Mouse (Mus musculus) ovary, postnatal 36 days (tissue): Measurements from ENCODE around the gene Sh3d21.
A peak's percentile ranks its signal among the peaks of the same experiment; 100 is the strongest.

ENCODE experiments used
- DNase-seq: peaks from one replicate; pipeline ENCODE4 v3.0.0; 2022; ENCODE audit warnings: low spot score, mixed read lengths

The Sh3d21 gene

DNA sequence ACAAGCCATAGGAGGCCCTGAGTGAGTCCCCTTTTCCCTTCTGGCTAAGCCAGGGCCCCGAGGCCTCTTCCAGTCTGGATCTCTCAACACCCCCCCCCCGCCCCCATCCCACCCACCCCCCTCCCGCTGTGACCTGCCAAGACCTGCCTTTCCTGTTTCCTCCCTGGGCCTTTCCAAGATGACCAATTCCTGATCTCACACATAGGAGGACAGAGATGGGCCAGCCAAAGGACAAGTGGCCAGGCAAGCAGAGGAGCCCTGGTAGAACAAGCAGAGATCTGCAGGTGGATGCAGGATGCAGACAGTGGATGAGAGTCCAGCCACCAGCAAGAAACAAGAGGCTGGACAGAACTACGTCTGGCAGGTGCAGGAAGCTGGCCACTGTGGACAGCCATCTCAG, 17.9 kb downstream of the Sh3d21 start:
- no peak for DNase-seq

GRCm38 (mm10) chr4:126141021-126141420, 22.3 kb downstream of the Sh3d21 start:
- DNase-seq, result no peak

DNA sequence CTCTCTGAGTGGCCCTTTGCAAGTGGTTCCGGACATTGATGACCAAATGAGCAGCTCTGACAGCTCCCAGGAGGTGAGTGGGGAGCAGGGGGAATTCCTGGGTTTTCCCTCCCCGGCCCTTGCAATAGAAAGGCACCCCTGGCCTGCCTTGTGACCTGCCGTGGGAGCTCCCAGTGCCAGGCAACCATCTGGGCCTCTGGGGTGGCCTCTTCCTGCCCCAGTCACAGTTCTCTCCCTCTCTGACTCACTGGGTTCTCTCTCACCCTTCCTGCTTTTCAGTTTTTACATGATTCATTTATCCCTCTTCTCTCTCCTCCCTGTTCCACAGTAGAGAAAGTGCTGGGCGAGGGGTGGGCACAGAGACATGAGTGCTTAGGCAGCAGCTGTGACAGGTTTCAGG, 25.5 kb downstream of the Sh3d21 start:
- no peak for DNase-seq

- DNase-seq, result no peak
Measured at GRCm38 (mm10) chr4:126134639-126135038, 28.7 kb downstream of the Sh3d21 start.

DNA sequence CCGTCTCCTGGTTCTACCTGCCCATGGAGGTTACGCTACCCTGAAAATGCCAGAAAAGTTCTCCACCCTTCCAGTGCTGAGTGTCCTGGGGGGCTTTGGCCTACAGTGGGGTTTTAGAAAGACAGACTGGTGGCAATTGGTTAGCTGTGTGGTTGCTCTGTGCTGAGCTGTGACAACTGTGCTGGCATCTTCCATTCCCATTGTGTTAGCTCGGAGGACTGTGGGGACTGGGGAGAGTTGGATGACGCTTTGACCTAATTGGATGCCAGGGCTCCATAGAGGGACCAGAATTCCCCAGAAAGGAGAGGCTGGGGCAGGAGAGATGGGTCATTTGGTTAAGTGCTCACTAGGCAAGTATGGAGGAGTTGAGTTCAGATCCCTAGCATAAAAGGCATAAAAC, 29.1 kb downstream of the Sh3d21 start:
- DNase-seq, result no peak

- no peak for DNase-seq
Measured at GRCm38 (mm10) chr4:126132636-126133264, 30.5 kb downstream of the Sh3d21 start.

DNA sequence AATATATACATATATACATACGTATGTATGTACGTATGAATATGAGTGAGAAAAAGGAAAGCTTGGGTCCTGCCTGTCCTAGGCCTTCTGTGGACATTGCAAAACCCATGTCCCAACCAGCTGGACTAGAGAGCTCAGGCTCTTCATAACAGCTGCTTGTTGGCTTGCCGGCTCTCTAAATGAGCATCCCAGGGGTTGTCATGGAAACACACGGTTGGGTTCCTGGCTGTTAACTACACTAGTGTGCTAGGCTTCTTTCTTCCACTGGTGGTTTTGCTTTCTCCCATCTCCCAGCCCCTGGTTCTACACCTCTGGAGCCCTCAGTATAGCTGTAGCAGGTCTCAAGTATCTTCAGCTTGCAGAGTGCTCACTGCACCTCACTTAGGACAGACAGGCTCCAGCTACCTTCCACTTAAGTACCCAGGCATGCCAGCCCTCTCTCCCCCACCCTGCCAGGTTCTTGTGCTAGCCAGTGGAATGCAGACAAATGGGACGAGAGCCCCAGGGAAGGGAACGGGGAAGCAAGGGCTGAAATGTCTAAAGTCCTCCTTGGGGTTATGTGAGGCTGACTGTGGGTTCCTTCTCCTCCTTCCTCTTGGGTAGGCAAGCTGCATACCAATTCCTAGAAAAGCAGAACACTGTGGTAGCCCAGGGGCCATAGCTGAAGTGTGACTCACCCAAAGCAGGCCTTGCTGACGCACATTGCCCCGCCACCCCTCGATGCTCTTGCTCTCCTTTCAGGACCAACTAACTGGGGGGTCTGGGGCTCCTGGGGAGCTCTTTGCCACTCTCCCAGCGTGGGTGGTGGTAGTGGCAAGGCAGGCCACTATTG, 31.8 kb downstream of the Sh3d21 start:
- no peak for DNase-seq

DNA sequence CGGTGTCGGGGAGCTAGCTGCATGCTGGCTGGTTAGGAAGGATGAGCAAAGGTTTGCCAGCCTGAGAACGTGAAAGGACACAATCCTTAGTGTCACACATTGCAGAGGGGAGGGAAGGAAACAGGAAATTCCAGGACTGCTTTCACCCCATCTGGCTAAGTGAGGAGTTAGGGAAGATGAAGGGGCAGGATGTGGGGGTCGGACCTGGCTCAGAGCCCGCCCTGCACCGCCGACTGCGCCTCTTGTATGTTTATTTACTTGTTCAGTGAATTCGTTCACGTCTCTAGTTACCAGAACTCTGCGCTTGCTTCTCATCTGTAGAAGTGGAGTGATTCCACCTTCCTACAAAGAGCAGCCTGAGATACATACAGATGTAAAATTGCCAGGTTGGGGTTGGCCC, 32.8 kb downstream of the Sh3d21 start:
- DNase-seq, result no peak

GRCm38 (mm10) chr4:126123309-126124040, 39.8 kb downstream of the Sh3d21 start:
- peak; percentile 21 for DNase-seq

- no peak for DNase-seq
Measured at GRCm38 (mm10) chr4:126120506-126120905, 42.8 kb downstream of the Sh3d21 start.

DNA sequence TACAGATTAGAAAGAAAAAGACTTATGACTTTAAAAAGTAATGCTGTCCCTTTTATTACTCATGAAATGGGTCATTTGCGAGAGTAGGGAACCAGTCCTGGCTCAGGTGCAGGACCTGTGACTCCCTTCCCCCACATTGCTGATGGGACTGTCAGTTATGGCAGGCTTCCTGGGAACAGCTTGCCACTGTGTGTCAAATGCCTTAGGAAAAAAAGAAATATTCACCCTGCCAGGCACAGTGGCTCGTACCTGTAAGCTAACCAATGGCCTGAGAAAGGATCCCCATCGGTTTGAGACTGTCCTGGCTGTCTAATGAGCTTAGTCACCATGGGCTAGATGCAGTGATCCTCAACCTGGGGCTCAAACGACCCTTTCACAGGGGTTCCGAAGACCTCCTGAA, 43.2 kb downstream of the Sh3d21 start:
- no peak for DNase-seq

DNA sequence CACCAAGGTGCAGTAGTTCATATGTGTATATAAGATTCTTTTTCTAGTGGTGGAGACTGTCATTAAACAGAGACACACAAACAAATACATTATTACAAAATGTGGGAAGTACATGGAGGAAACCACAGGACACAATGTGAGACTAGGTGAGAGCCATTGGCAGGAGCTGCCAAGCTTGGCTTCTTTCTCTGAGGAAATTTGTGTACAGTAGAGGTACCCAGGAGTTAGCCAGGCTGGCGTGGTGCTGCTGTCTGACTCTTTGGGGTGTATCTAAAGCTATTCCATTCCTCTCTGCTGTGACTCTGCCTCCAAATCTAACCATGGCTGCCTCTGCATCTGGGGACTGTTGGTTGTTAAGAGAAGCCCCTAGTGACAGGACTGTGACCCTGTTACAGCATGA, 44.2 kb downstream of the Sh3d21 start:
- DNase-seq, result no peak

DNA sequence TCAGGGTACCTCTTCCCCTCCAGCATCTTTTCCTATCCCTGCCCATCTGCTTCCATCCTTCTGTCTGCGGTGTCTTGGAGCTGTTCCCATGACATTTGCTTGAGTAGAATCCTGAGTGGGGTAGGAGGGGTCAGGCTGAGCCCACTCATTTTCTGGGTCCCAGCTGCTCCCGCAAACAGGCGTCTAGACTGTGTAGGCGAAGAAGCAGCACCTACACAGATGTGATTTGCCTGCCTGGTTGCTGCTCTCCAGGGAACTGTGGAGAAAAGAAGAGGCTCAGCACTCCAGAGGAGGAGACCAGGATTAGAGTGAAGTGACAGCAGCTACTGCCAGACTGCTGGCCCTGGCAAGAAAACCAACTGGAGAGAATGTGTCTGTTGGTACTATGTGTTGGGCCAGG, 44.6 kb downstream of the Sh3d21 start:
- no peak for DNase-seq

DNA sequence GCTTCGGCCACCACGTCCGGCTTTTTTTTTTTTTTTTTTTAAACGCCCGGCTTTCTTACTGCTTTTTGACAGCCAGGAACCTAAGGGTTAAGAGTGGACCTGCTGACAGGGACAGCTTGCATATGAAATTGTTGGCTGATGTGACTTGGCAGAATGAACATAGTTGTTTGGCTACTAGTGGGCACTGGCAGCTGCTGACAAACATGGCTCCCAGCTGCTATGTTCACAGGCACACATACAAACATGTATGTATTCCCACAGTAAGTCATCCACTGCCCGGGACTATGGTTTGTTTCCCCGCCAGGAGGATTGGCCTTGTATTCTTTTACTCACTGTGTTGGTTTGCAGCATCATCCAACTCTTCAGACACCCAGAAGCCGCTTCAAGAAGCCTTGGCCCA, 46.2 kb downstream of the Sh3d21 start:
- no peak for DNase-seq

GRCm38 (mm10) chr4:126115871-126116521, 47.3 kb downstream of the Sh3d21 start:
- DNase-seq, result no peak

GRCm38 (mm10) chr4:126115411-126115810, 47.9 kb downstream of the Sh3d21 start:
- DNase-seq, result no peak

- peak; percentile 53 for DNase-seq
Measured at GRCm38 (mm10) chr4:126113943-126114342, 49.3 kb downstream of the Sh3d21 start.

GRCm38 (mm10) chr4:126113243-126113642, 50.0 kb downstream of the Sh3d21 start:
- DNase-seq, result no peak

DNA sequence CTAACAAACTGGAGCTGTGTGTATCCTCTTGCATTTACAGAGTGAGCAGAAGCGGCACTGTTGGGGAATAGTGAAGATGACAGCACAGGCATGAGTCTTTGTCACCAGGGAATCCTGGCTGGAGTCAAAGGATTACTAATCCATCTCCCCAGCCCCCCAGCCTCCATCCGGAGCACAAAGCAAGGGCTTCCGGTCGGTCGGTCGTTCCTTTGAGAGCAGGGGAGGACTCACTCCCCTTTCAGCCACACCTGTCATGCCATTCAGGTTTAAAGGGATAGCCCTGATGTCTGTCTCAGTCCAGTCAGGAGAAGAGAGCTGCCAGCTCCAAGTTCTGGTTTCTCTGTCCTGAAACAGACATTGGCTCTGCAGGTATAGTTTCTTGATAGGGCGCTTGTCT, 52.1 kb downstream of the Sh3d21 start:
- no peak for DNase-seq

- DNase-seq, result peak; percentile 64
Measured at GRCm38 (mm10) chr4:126110374-126111152, 52.7 kb downstream of the Sh3d21 start.

DNA sequence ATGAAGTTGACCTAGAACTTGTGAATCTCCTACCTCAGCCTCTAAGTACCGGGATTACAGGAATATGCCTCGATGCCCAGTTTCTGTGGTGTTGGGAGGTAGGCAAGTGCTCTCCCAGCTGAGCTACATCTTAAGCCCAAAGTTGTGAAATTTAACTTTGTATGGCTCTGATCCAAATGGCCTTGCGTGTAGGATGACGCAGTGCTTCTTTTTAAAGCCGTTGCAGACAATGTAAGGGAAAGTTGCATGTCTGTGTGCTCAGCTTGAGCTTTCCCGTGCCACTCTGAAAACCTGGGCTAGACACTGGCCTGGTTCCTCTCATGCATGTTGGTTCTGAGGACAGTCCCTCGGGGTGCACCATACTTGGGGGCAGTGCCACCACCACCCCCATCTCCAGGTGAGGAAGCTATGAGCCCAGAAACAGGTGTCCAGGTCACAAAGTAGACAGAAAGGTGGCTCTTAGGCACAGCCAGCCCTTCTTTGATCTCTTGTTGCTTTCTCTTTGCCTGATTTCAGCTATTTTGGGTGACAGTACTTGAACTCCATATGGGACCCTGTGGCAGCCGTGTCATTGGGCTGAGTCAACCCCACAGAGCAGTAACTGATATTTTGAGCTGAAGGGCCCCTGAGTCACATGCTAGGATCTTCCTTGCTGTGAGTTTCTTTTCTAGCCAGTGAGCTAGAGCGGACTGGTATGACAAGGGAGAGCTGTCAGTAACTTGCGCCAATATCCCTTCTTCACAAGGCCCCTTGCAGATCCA, 53.5 kb downstream of the Sh3d21 start:
- no peak for DNase-seq
